Mouse (Mus musculus): ENCODE measurements at regions not wholly inside any gene's neighbourhood (a gene's known extent, or its start where the extent isn't known, plus 50 kb on each side); places are given as distances from the start of the nearest gene placed in this dataset.

- no peak for TF ChIP-seq CTCF (IDR thresholded peaks at IDR 0.05; ENCODE audit: borderline replicate concordance, extremely low read depth, insufficient read depth, insufficient read length)
- no peak for TF ChIP-seq POLR2A (IDR thresholded peaks at IDR 0.05; ENCODE audit: borderline replicate concordance, extremely low read depth, insufficient read depth, insufficient read length, poor library complexity, severe bottlenecking)
These were observed 114.4 kb downstream of the Nmur2 start for GRCm38 (mm10) chr11:55926366-55926765.
